Mouse (Mus musculus) cerebellum, adult 8-10 months (tissue): Measurements from ENCODE around the gene Cdc34.

Source experiments
- DNase-seq: peaks from one replicate; pipeline ENCODE4 v3.0.0; 2022

The Cdc34 gene

DNA sequence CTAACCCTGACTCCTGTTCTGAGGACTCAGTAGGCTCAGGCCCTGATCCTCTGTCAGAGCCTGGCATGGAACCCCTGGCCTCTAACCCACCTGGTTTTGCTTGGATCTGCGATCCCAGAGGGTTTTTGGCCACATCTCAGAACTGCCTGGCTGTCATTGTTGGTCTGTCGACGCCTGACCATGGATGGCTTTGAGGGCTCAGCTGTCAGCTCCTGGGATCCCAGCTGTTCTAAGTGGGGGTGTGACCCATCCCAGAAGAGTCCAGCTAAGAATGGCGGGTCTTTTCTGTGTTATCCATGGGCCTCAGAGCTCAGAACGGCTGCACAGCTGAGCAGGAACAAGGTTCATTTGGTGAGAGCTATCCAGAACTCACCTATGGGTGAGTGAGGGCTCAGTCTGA is 39.1 kb downstream of the Cdc34 start:
- no peak for DNase-seq

DNA sequence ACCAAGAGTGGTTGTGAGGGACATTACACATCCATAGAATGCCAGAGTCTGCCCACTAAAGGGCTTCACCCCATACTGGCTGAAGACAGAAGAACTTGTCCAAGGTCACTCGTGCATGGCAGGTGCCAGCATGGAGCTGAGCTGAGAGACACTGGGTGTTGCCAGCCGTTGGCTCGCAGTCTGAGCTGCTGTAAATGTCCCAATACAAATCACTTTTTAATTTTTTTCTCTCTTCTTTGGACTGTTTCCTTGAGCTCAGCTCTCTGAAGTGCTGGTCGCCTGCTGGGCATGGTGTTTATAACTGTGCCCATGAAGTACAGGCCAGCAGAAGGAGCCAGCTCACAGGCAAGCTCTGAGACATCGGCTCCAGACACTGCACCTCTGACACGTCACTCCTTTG is 41.1 kb downstream of the Cdc34 start:
- no peak for DNase-seq

DNA sequence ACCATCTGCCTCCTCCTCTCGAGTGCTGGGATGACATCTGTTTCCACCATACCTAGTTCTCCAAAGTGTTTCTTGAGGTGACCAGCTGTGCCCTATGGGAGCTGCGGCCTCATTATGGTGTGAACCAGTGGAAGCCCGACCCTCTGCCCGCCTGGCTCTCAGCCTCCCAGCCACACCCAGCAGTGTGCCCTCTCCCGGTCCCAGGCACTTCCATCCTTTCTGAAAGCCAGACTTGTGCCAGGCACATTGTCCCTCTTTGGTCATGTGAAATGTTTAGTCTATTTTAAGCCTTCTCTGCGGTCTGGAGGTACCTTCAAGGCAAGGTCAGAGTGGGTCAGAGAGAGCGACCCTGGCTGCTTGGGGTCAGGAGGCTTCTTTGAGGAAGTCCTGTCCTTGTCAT is 41.7 kb downstream of the Cdc34 start:
- no peak for DNase-seq

DNA sequence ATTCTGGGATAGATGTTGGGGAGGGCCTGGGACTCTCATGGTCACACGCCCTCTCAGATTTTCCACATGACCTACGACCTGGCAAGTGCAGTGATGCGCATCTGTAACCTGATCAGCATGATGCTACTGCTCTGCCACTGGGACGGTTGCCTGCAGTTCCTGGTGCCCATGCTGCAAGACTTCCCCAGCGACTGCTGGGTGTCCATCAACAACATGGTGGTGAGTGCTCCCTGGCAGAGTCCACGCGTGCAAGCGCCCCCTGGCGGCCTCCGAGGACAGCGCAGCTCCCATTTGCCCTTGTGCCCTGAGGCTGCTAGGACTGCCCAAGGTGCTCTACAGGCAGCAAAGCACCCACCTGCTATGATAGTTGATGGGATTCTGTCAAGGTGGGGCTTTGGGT is 44.1 kb downstream of the Cdc34 start:
- DNase-seq: no peak

DNA sequence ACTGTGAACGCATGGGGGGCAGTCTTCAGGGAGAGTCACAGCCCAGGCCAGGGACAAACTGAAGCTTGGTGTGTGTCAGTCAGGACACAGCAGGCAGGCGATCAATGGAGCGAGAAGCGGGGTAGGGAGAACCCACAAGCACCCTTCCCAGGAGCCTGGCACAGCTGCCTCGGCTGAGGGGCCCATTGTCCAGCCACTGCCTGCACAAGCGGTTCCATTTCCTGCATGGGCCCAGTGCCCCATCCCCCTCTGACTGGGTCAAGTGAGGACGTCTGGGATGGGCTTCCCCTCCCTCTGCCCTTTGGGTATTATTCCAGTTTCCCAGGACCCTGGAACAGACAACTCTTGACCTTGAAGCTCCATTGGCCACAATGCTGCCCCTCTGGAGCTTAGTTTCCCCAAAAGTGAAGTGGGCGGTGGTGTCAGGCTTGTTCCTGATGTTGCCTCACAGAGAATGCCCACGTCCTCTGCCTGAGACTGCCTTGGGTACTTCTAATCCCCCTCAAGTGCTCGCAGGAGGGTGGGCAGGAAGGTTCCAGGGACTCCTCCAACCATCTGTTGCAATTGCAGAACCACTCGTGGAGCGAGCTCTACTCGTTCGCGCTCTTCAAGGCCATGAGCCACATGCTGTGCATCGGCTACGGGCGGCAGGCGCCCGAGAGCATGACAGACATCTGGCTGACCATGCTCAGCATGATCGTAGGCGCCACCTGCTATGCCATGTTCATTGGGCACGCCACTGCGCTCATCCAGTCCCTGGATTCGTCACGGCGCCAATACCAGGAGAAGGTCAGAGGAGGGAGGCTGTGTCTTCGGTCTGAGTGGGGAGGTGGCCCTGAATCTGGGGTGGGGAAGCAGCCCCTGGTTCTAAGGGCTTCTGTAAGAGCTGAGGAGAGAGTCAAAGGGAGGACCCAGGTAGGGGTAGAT is 46.6 kb downstream of the Cdc34 start:
- no peak for DNase-seq

DNA sequence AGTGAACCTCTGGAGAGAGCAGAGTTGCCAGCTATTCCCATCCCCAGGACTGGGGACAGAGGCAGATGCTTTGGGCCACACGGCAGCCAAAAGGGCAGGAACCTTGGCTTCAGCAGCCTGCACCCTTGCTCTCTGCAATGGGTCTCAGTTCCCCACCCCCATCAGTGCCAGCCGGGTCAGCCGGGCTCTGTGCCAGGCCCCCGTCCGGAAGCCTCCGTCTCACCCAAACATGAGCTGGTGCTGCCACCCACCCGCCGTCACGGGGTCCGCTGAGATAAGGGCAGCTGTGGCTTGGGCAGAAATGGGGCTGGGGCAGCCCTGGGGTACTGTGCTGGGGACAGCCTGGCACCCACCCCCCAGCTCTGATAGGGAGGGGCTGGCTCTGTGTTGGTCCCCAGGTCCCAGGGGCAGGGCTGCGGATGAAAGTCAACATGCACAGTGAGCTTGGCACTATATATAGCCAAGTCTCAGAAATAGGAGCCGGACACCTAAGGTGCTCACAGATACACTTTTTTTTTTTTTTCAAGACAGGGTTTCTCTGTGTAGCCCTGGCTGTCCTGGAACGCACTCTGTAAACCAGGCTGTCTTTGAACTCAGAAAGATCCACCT is 47.5 kb downstream of the Cdc34 start:
- DNase-seq: no peak

DNA sequence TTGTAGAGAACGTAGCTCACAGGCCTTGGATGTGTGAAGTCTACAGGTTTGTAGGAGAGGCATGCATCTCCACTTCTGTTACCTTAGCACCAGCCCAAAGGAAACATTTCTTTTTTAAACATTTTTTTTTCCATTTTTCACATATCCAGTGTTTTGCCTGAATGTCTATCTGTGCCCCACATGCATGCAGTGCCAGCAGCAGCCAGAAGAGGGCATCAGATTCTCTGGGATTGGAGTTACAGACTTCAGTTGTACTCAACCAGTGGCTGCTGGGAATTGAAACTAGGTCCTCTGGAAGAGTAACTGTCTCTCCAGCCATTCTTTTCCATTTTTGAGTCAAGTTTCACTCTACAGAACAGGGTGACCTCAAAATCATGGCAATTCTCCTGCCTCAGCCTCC is 50.5 kb downstream of the Cdc34 start:
- DNase-seq: no peak

DNA sequence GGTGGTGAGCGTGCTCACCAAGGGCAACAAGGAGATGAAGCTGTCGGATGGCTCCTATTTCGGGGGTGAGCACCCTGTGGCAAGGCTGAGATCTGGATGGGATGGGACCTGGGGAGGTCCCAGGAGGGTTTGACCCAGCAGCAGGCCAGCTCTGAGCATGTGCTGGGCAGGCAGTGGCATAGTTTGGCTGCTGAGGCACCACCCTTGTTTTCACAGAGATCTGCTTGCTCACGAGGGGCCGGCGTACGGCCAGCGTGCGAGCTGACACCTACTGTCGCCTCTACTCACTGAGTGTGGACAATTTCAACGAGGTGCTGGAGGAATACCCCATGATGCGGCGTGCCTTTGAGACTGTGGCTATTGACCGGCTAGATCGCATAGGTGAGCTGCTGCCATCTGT is 51.9 kb downstream of the Cdc34 start:
- no peak for DNase-seq

DNA sequence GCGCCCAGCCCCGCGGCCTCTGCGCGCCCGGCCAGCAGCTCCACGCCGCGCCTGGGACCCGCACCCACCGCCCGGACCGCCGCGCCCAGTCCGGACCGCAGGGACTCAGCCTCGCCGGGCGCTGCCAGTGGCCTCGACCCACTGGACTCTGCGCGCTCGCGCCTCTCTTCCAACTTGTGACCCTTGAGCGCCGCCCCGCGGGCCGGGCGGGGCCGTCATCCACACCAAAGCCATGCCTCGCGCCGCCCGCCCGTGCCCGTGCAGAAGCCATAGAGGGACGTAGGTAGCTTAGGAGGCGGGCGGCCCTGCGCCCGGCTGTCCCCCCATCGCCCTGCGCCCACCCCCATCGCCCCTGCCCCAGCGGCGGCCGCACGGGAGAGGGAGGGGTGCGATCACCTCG is 53.4 kb downstream of the Cdc34 start:
- DNase-seq: no peak

DNA sequence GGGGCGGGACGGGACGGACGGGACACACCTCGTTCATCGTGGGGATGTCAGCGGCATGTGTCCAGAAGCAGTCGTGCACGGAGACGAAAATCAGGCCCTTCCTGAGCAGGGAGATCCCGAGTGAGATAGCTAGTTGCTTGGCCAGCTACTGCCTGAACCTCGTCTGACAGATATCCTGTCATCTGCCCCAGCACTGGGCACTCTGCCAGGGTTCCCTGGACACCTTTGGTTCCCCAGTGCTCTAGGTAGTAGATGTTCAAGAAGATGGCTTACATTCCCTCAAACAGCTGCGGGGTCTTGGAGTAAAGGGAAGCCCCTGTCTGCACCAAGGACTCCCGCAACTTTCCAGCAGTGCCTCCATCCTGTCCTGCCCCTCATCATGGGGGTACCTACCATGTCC is 54.7 kb downstream of the Cdc34 start:
- no peak for DNase-seq
